10 mouse cellular contexts compared by ENCODE assay signal in genomic region chr9:34029503-34030169, GRCm38 (mm10).
DNase-seq lines count a peak whose midpoint lies in the region; ATAC-seq lines count a peak whose summit lies in the region.
"Had no signal": no experiment of that assay in that cellular context is flagged by ENCODE, and none has a peak within 500 bp of the region (broad histone marks: within the 10 kb centered on the region; RNA-seq: fewer than 3 reads in every experiment).

No protein-coding gene starts in this region.

- no peak overlapping the region for H3K9ac ChIP-seq in midbrain, embryonic 15.5 days
- H3K9ac ChIP-seq in heart, embryonic 11.5 days (ENCODE audit: low read depth, low read length), result no peak overlapping the region

- peak; percentile 39; the same call in 1 of the 2 replicates for ATAC-seq in midbrain, embryonic 15.5 days (replicated peaks)
- no peak for ATAC-seq in granulocyte monocyte progenitor cell, adult 5-6 weeks (replicated peaks; ENCODE audit: poor library complexity, severe bottlenecking)
- no peak for ATAC-seq in heart, embryonic 11.5 days (replicated peaks; ENCODE audit: insufficient number of reproducible peaks, low FRiP score, low TSS enrichment)

- H3K4me2 ChIP-seq in midbrain, embryonic 15.5 days, result no peak overlapping the region
- H3K4me2 ChIP-seq in heart, embryonic 11.5 days, result no peak overlapping the region

- no peaks in the 10 kb centered on the region for H3K36me3 ChIP-seq in embryonic facial prominence, embryonic 10.5 days (replicated peaks)
- no peaks in the 10 kb centered on the region for H3K36me3 ChIP-seq in midbrain, embryonic 15.5 days (replicated peaks)
- no peaks in the 10 kb centered on the region for H3K36me3 ChIP-seq in heart, embryonic 11.5 days (ENCODE audit: control insufficient read depth, insufficient read depth, low read length)

- H3K27ac ChIP-seq in embryonic facial prominence, embryonic 10.5 days (replicated peaks), result peak overlapping the region; percentile 30; the same call in 1 of the 2 replicates
- no peak overlapping the region for H3K27ac ChIP-seq in midbrain, embryonic 15.5 days
- no peak overlapping the region for H3K27ac ChIP-seq in heart, embryonic 11.5 days (ENCODE audit: low read depth, low read length)

- peaks cover 11% of the 10 kb centered on the region for H3K4me1 ChIP-seq in embryonic facial prominence, embryonic 10.5 days
- H3K4me1 ChIP-seq in midbrain, embryonic 15.5 days, result peaks cover 6% of the 10 kb centered on the region
- no peaks in the 10 kb centered on the region for H3K4me1 ChIP-seq in heart, embryonic 11.5 days (ENCODE audit: control insufficient read depth, insufficient read depth, low read length)
- H3K4me1 ChIP-seq: megakaryocyte, embryonic 14.5 days had no signal

- no peaks in the 10 kb centered on the region for H3K27me3 ChIP-seq in embryonic facial prominence, embryonic 10.5 days (replicated peaks; ENCODE audit: low read depth, poor library complexity, severe bottlenecking)
- no peaks in the 10 kb centered on the region for H3K27me3 ChIP-seq in midbrain, embryonic 15.5 days (replicated peaks)
- H3K27me3 ChIP-seq in heart, embryonic 11.5 days (ENCODE audit: control insufficient read depth, insufficient read depth, low read length), result no peaks in the 10 kb centered on the region
- H3K27me3 ChIP-seq: megakaryocyte, embryonic 14.5 days had no signal

- no peak overlapping the region for H3K4me3 ChIP-seq in embryonic facial prominence, embryonic 10.5 days
- H3K4me3 ChIP-seq in midbrain, embryonic 15.5 days, result no peak overlapping the region
- no peak overlapping the region for H3K4me3 ChIP-seq in heart, embryonic 11.5 days (ENCODE audit: low read depth, low read length)
- H3K4me3 ChIP-seq: erythroblast, embryonic 14.5 days; megakaryocyte, embryonic 14.5 days had no signal

- H3K9me3 ChIP-seq in embryonic facial prominence, embryonic 10.5 days, result no peaks in the 10 kb centered on the region
- H3K9me3 ChIP-seq in midbrain, embryonic 15.5 days, result no peaks in the 10 kb centered on the region
- H3K9me3 ChIP-seq in heart, embryonic 11.5 days (replicated peaks; ENCODE audit: control insufficient read depth, low read length), result no peaks in the 10 kb centered on the region

- 43% methylated on average over 10 of the region's 10 CpGs for WGBS in embryonic facial prominence, embryonic 10.5 days
- WGBS in midbrain, embryonic 15.5 days, result 45% methylated on average over 10 of the region's 10 CpGs
- WGBS in heart, embryonic 11.5 days (ENCODE audit: insufficient replicate concordance), result 66% methylated on average over 10 of the region's 10 CpGs

- DNase-seq in gastrocnemius, adult 18-20 months (ENCODE audit: low spot score), result peak; percentile 6
- no peak for DNase-seq in gastrocnemius, postnatal 25 days
- peak; percentile 70 for DNase-seq in embryonic facial prominence, embryonic 10.5 days (ENCODE audit: low spot score)
- peak; percentile 58 for DNase-seq in hindlimb bud, embryonic 11.5 days (ENCODE audit: extremely low spot score, low read depth, low spot score)
- no peak for DNase-seq in thymus, postnatal 14 days

Comparison
In these comparisons a context has a peak if more than half of its experiments do, and no peak if none do; other contexts are left out.
1. DNase-seq: peak in gastrocnemius, adult 18-20 months (single experiment), embryonic facial prominence, embryonic 10.5 days (single experiment) and hindlimb bud, embryonic 11.5 days (single experiment); none in gastrocnemius, postnatal 25 days (single experiment) and thymus, postnatal 14 days (single experiment).